8 mouse cellular contexts compared by ENCODE assay signal in the genomic region with DNA sequence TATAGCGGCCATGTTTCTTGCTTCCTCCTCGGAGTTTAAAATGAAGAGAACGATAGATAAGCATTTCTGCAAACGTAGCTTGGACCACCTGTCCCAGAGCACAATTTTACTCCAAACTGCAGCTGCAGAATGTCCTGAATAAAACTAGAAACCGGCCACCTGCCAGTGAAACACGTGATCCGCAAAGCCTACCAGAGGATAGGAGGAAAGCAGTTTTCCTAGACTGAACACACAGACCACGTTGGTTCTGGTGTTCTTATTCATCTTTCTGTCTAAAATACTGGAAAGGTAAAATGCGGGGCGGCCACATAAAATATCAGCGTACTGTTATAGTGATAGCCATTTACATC.
DNase-seq lines count a peak whose midpoint lies in the region; ATAC-seq and TF ChIP-seq lines count a peak whose summit lies in the region.

No protein-coding gene starts in this region.

- 61% methylated on average over 11 of the region's 11 CpGs for WGBS in intestine, embryonic 14.5 days
- WGBS in stomach, embryonic 14.5 days: 53% methylated on average over 11 of the region's 11 CpGs

- no peaks in the 10 kb centered on the region for H3K9me3 ChIP-seq in intestine, embryonic 14.5 days (ENCODE audit: control insufficient read depth, low read length)
- H3K9me3 ChIP-seq in stomach, embryonic 14.5 days (ENCODE audit: control insufficient read depth, low read depth, low read length): no peaks in the 10 kb centered on the region

- H3K4me1 ChIP-seq in intestine, embryonic 14.5 days (replicated peaks; ENCODE audit: control insufficient read depth, insufficient read depth, low read length): no peaks in the 10 kb centered on the region
- 0 out of 2 replicates have a peak, but pooled peaks cover 3% of the 10 kb centered on the region for H3K4me1 ChIP-seq in stomach, embryonic 14.5 days (ENCODE audit: control insufficient read depth, insufficient read depth, low read length)

- intact Hi-C loops in gastrocnemius, adult 2 months (cut with DNase I): loop anchor here (2.0 to 5.0 kb wide), 2 partner anchors 79 to 144 kb away; no protein-coding TSS in a partner anchor

- no peak for DNase-seq in gastrocnemius, adult 2 months
- no peak for DNase-seq in gastrocnemius, adult 8-10 months (ENCODE audit: low spot score in 2 of 2)
- DNase-seq in right cerebral cortex, adult 18-20 months: peak; percentile 16
- no peak for DNase-seq in right cerebral cortex, postnatal 14 days
- peak; percentile 76 for DNase-seq in intestine, embryonic 14.5 days (ENCODE audit: low spot score)
- DNase-seq in urinary bladder, adult 18-20 months (ENCODE audit: low spot score in 2 of 2): no peak
- DNase-seq in thymus, postnatal 10 days (ENCODE audit: low spot score in 2 of 2): no peak

- no peaks in the 10 kb centered on the region for H3K27me3 ChIP-seq in intestine, embryonic 14.5 days (replicated peaks; ENCODE audit: control insufficient read depth, insufficient read depth, low read length)
- no peaks in the 10 kb centered on the region for H3K27me3 ChIP-seq in stomach, embryonic 14.5 days (ENCODE audit: control insufficient read depth, insufficient read depth, low read length)

- H3K4me2 ChIP-seq in intestine, embryonic 14.5 days (ENCODE audit: low read length): peak overlapping the region; percentile 70
- H3K4me2 ChIP-seq in stomach, embryonic 14.5 days (replicated peaks; ENCODE audit: low read depth, low read length): peak overlapping the region; percentile 61

- 0 out of 2 replicates have a peak, but pooled peaks have one; percentile 4 for ATAC-seq in intestine, embryonic 14.5 days (replicated peaks; ENCODE audit: low FRiP score, low TSS enrichment, low read depth)
- no peak for ATAC-seq in stomach, embryonic 14.5 days (ENCODE audit: insufficient number of reproducible peaks, insufficient read depth, low FRiP score, low read depth)

- no peaks in the 10 kb centered on the region for H3K36me3 ChIP-seq in intestine, embryonic 14.5 days (ENCODE audit: control insufficient read depth, insufficient read depth, low read length)
- no peaks in the 10 kb centered on the region for H3K36me3 ChIP-seq in stomach, embryonic 14.5 days (ENCODE audit: control insufficient read depth, insufficient read depth, low read length)

- TF ChIP-seq CTCF in gastrocnemius, adult 2 months (IDR thresholded peaks at IDR 0.05): no peak

- peak overlapping the region; percentile 93 for H3K27ac ChIP-seq in gastrocnemius, adult 2 months
- peak overlapping the region; percentile 82 for H3K27ac ChIP-seq in intestine, embryonic 14.5 days (ENCODE audit: low read depth)
- H3K27ac ChIP-seq in stomach, embryonic 14.5 days (ENCODE audit: low read length): peak overlapping the region; percentile 86; the same call in 1 of the 2 replicates

- H3K4me3 ChIP-seq in gastrocnemius, adult 2 months: peak overlapping the region; percentile 71
- H3K4me3 ChIP-seq in intestine, embryonic 14.5 days (ENCODE audit: low read depth, low read length): peak overlapping the region; percentile 38; the same call in 1 of the 2 replicates
- peak overlapping the region; percentile 38; the same call in 1 of the 2 replicates for H3K4me3 ChIP-seq in stomach, embryonic 14.5 days (ENCODE audit: low read depth, low read length)

- no peak overlapping the region for H3K9ac ChIP-seq in intestine, embryonic 14.5 days (ENCODE audit: low read length)
- H3K9ac ChIP-seq in stomach, embryonic 14.5 days (replicated peaks; ENCODE audit: low read depth, low read length): peak overlapping the region; percentile 42; the same call in 1 of the 2 replicates

Comparison
In these comparisons a context has a peak if more than half of its experiments do, and no peak if none do; other contexts are left out.
1. DNase-seq: peak in right cerebral cortex, adult 18-20 months (single experiment) and intestine, embryonic 14.5 days (single experiment); none in gastrocnemius, adult 2 months (single experiment), gastrocnemius, adult 8-10 months (0 of 2), right cerebral cortex, postnatal 14 days (single experiment), urinary bladder, adult 18-20 months (0 of 2) and thymus, postnatal 10 days (0 of 2).
2. Peak in every context shown above with its lines, with median percentiles within 50 percentile points of each other: H3K27ac ChIP-seq and H3K4me3 ChIP-seq.